Mouse (Mus musculus) neural tube, embryonic 13.5 days (tissue): ENCODE results near the gene Pmm2. TPM values are rescaled to one million over a fixed set of nuclear protein-coding genes. Genes with fewer than 3 reads are reported as not detected.

ENCODE experiments used
- ATAC-seq: fragments of 200-750 bp; cut with Nextera tagmentation; 2 replicates; pipeline ENCODE4 v1.8.0; 2017; ENCODE audit warnings: low read depth, mild to moderate bottlenecking, moderate TSS enrichment, moderate library complexity
- H3K27ac ChIP-seq: fragments of 300-500 bp; sonication (generic); replicated peaks from 2 replicates; pipeline ENCODE4 v1.5.1; 2015; ENCODE audit warnings: moderate library complexity, mild to moderate bottlenecking, inconsistent platforms
- H3K27me3 ChIP-seq: fragments of 300-500 bp; sonication (generic); 2 replicates; pipeline ENCODE4 v1.6.1; 2015; ENCODE audit warnings: mild to moderate bottlenecking, inconsistent platforms
- H3K36me3 ChIP-seq: fragments of 300-500 bp; sonication (generic); 2 replicates; pipeline ENCODE4 v1.6.1; 2015; ENCODE audit warnings: mild to moderate bottlenecking, inconsistent platforms
- H3K4me1 ChIP-seq: fragments of 300-500 bp; sonication (generic); replicated peaks from 2 replicates; pipeline ENCODE4 v1.6.1; 2015; ENCODE audit warnings: inconsistent platforms
- H3K4me2 ChIP-seq: fragments of 300-500 bp; sonication (generic); 2 replicates; pipeline ENCODE4 v1.6.1; 2015; ENCODE audit warnings: inconsistent platforms, mild to moderate bottlenecking, moderate library complexity
- H3K4me3 ChIP-seq: fragments of 300-500 bp; sonication (generic); 2 replicates; pipeline ENCODE4 v1.5.1; 2015; ENCODE audit warnings: mild to moderate bottlenecking, inconsistent platforms
- H3K9ac ChIP-seq: fragments of 300-500 bp; sonication (generic); 2 replicates; pipeline ENCODE4 v1.6.1; 2015; ENCODE audit warnings: moderate library complexity, mild to moderate bottlenecking, inconsistent platforms
- H3K9me3 ChIP-seq: fragments of 300-500 bp; sonication (generic); 2 replicates; pipeline ENCODE4 v1.6.1; 2016; ENCODE audit warnings: inconsistent platforms
- WGBS: fragments of 180-500 bp; shearing (Covaris S2); methylation state at CpG from one replicate; pipeline ENCODE4 v1.1.7; 2015; 5-methylcytosine and 5-hydroxymethylcytosine counted together
- polyA plus RNA-seq: library from polyadenylated mRNA; unstranded; fragments of >200 nt; fragmentation: Nextera tagmentation; extraction: Ambion mirVana; gene quantifications from 2 replicates; pipeline ENCODE4 v1.2.1, GENCODE M21; 2015

The Pmm2 gene
- polyA plus RNA-seq: 37.0 and 43.3 TPM in 2 replicates

DNA sequence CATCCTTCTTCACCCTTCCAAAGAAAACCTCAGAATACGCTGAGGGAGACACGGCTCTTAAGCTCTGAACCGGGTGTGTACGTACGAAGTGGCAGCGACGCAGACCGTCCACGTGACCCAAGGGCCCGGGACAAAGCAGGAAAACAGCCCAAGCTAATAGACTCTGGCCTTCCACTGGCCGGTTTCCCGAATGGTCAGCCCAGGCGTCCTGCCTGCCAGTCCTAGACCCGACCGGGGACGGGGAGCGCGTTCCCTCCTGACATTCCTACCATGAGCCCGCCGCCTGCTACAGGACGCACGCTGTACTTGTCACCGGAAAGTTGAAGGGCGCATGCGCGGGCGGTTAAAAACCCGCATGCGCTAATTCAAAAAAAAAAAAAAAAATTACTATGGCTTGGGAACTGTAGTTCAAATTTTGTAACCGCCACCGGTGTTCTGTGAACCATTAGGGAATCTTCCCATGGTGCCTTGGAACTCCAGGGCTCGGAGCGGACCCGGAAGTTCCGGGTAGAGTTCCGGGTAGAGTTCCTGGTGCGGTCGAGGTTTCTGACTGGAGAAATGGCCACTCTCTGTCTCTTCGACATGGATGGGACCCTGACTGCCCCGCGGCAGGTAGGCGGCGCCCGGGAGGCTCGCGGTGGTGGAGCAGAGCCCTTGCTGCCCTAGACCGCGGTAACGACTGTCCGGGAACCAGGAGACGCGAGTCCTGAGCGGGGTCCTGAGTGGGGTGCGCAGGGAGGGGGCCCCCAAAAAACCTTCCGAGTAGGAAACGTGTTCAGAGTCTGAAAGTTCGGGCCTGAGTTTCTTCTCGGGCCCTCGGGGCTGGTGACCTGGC, at the start of gene Pmm2, which contains the start of gene Tmem186:
TSS of gene Pmm2 (plus strand) at position 458 of the 835 bp plus-strand sequence.
TSS of gene Tmem186 (minus strand) at position 496 of the 835 bp plus-strand sequence.
- peak within 1 kb of the TSS; percentile 84 for H3K9ac ChIP-seq
- peaks cover 31% of the 10 kb centered on the region for H3K4me1 ChIP-seq
- under 1% methylated on average over 59 of the region's 59 CpGs for WGBS
- peak within 1 kb of the TSS; percentile 83 for H3K27ac ChIP-seq
- H3K4me2 ChIP-seq: peak within 1 kb of the TSS; percentile 96
- H3K36me3 ChIP-seq: peaks cover 19% of the 10 kb centered on the region
- no peaks in the 10 kb centered on the region for H3K27me3 ChIP-seq
- H3K9me3 ChIP-seq: no peaks in the 10 kb centered on the region
- ATAC-seq: peak; percentile 95
- H3K4me3 ChIP-seq: peak within 1 kb of the TSS; percentile 83

DNA sequence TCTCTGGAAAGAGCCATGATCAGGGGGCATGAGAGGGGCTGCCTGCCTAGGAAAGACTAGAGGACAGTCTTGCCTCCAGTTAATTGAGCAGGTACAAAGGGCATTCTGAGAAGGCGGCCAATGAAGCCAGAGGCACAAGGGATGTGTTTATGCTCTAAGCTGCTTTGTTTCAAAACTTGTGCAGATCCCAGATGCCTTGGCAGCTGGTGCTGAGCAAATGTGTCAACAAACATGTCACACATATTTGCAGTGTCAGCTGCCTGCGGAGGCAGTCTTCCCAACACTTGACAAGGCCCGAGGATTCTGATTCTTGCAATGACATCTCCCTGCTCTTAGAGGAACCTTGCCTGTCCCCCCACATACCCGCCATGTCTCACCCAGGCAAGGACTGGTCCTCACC, 42.1 kb upstream of the Pmm2 start:
- Histone ChIP-seq H3K4me2 (no peak overlapping the region), H3K36me3 (peaks cover 37% of the 10 kb centered on the region), H3K4me1 (no peaks in the 10 kb centered on the region), H3K27ac (no peak overlapping the region), H3K27me3 (no peaks in the 10 kb centered on the region), H3K9me3 (no peaks in the 10 kb centered on the region), H3K9ac (no peak overlapping the region), H3K4me3 (no peak overlapping the region)
- no peak for ATAC-seq
- 74% methylated on average over 4 of the region's 4 CpGs for WGBS

DNA sequence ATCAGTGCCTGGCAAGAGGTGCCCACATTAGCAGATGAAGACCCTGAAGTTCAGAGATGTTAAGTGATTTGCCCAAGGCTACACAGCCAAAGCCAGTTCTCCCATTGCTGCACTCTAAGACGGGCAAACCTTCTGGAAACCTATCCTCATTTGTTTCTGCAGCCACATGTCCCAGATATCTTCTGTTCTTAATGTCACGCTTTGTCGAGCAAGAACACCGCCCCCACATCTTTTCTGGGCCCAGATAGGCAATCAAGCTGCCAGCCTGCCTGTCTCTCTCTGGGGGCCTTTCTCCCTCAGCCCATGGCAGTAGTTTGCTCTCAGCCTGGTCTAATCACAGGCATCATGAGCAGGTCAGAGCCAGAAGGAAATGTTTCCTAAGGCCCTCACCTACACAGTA, 41.1 kb upstream of the Pmm2 start:
- ATAC-seq: no peak
- Histone ChIP-seq H3K27ac (no peak overlapping the region), H3K4me2 (no peak overlapping the region), H3K4me1 (no peaks in the 10 kb centered on the region), H3K27me3 (no peaks in the 10 kb centered on the region), H3K9ac (no peak overlapping the region), H3K36me3 (peaks cover 46% of the 10 kb centered on the region), H3K9me3 (no peaks in the 10 kb centered on the region), H3K4me3 (no peak overlapping the region)
- 68% methylated on average over 4 of the region's 4 CpGs for WGBS

DNA sequence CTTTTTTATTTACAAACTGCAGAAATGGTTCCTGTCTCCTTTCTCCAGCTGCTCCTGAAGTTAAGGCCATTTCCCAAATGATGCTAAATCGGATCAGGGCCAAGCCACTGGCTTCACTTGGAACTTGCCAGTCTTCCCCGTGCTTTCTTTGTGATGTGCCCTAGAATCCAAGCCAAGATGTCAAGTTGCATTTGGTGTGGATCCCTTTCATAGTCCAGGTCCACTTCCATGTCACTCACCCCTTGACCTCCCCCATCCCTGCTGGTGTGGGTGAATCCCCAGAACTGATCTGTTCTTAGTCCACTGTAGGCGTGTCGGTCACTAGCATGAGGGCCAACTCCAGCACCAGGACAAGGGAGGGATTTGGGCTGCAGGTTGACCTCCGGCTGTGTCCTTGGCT, 40.0 kb upstream of the Pmm2 start:
- Histone ChIP-seq H3K9ac (no peak overlapping the region), H3K4me3 (no peak overlapping the region), H3K27ac (no peak overlapping the region), H3K36me3 (peaks cover 55% of the 10 kb centered on the region), H3K9me3 (no peaks in the 10 kb centered on the region), H3K4me2 (no peak overlapping the region), H3K4me1 (no peaks in the 10 kb centered on the region), H3K27me3 (no peaks in the 10 kb centered on the region)
- WGBS: 88% methylated on average over 5 of the region's 5 CpGs
- no peak for ATAC-seq

DNA sequence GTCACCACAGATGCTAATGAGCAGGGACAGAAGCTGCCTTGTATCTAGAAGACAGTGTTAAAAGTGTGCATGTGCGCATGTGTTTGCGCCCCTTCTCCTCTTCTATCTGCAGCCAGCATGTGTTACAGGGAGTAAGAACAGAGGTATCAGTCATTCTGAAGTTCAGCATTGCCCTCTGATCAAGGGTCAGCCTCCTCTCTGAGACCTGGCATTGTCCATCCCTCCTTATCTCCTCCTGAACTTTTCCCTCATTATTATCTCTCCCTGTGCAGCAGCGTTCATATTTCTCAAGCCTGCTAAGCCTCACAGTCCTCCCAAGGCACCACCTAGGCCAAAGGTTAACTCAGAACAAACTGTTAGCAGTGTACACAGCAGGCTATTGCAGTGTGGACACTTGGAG, 33.7 kb upstream of the Pmm2 start:
- Histone ChIP-seq H3K9me3 (no peaks in the 10 kb centered on the region), H3K36me3 (peaks cover 71% of the 10 kb centered on the region), H3K4me3 (no peak overlapping the region), H3K9ac (no peak overlapping the region), H3K4me2 (no peak overlapping the region), H3K27me3 (no peaks in the 10 kb centered on the region), H3K4me1 (no peaks in the 10 kb centered on the region), H3K27ac (no peak overlapping the region)
- ATAC-seq: no peak
- 93% methylated on average over 3 of the region's 3 CpGs for WGBS

DNA sequence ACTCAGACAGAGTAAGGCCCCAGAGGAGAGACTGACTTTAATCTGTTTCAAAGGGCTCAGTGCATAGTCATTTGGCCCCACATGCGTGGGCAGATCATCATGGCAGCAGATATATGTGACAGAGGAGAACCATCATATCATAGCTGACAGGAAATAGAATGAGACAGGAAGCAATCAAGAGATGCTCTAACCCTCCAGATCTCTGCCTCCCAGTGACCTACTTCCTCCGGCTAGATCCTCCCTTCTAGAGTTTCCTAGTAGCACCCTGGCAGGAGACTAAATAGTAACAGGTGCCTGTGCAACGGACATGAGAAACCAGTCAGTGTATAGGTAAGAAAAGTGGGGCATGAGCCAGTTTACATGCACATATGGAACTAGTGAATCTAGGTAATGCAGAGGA, 27.1 kb upstream of the Pmm2 start:
- no peak overlapping the region for H3K9ac ChIP-seq
- WGBS: 84% methylated on average over 3 of the region's 3 CpGs
- H3K27ac ChIP-seq: no peak overlapping the region
- H3K27me3 ChIP-seq: no peaks in the 10 kb centered on the region
- H3K4me2 ChIP-seq: no peak overlapping the region
- peaks cover 87% of the 10 kb centered on the region for H3K36me3 ChIP-seq
- ATAC-seq: no peak
- no peaks in the 10 kb centered on the region for H3K9me3 ChIP-seq
- no peak overlapping the region for H3K4me3 ChIP-seq
- H3K4me1 ChIP-seq: no peaks in the 10 kb centered on the region

DNA sequence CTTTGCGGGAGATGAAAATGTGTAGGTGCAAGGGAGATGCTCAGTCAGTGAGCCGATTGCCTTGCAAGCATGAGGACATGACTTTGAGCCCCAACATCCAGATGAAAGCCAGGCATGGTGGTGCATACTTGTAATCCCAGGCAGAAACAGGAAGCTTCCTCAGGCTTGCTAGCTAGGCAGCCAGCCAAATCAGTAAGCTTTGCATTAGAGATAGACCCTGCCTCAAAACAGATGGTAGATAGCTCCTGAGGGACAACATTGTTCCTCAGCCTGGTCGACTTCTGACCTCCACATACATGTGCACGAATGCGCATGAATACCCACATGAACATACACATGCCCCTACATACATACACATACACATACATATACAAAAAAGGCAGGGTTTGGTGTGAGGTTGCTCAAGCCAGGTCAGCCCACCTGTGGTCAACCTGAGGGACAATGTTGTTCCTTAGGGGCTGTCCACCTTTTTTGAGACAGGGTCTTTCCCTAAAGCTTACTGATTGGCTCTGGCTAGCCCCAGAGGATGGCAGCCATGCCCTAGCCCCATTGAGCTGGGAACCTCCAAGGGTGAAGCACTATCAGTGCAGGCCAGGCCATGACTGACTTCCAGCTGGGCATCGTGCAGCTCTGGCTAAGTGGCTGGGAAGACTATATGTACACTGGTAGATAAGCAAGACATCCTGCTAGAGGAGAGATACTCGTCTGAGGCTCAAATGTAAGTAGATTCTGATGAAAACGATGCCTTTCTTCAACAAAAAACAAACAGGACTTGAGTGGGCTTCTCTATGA, 25.1 kb upstream of the Pmm2 start:
- Histone ChIP-seq H3K9ac (no peak overlapping the region), H3K36me3 (peaks cover 90% of the 10 kb centered on the region), H3K4me2 (no peak overlapping the region), H3K4me3 (no peak overlapping the region), H3K27me3 (no peaks in the 10 kb centered on the region), H3K27ac (no peak overlapping the region), H3K9me3 (no peaks in the 10 kb centered on the region), H3K4me1 (no peaks in the 10 kb centered on the region)
- ATAC-seq: no peak
- WGBS: 87% methylated on average over 8 of the region's 8 CpGs

DNA sequence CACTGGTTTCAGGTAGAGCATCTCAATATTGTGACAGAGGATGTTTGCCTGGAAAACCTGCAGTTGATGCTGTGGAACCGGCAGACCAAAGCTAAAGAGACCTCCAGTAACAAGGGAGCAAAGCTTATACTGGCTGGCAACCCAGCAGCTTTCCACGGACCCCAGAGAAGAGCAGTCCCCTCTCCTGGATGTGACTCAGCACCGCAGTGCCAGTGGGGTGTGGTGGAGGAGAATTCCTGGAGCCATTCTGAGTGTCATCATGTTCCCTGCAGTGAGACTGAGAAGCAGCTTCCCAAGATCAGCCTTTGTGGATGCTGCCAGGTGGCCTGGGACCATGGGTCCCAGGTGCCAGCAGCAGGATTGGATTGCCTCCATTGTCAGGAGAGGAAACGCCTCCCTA, 24.4 kb upstream of the Pmm2 start:
- peaks cover 91% of the 10 kb centered on the region for H3K36me3 ChIP-seq
- WGBS: 78% methylated on average over 4 of the region's 4 CpGs
- H3K4me2 ChIP-seq: no peak overlapping the region

DNA sequence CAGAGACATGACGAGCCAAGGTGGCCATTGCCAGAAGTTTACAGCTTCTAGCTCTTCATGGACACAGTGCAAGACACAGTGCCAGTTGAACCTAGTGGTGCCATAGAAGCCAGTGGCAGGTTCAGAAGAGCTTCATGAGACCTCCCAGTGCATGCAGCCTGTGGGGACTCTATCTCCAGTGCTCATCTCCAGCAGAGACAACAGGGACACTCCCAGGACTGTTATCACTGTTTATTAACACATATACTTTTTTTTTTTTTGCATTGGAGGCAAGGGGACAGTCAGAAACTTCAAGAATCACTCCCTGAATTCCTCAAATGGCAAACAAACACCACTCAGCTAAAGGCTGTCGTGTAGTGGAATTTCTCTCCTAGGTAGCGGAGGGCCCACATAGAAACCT, 24.0 kb upstream of the Pmm2 start:
- H3K4me2 ChIP-seq: no peak overlapping the region
- H3K4me1 ChIP-seq: no peaks in the 10 kb centered on the region
- H3K4me3 ChIP-seq: no peak overlapping the region
- no peaks in the 10 kb centered on the region for H3K27me3 ChIP-seq
- H3K36me3 ChIP-seq: peaks cover 91% of the 10 kb centered on the region
- WGBS: 82% methylated on average over 3 of the region's 3 CpGs
- no peak overlapping the region for H3K9ac ChIP-seq
- H3K27ac ChIP-seq: no peak overlapping the region
- no peaks in the 10 kb centered on the region for H3K9me3 ChIP-seq
- no peak for ATAC-seq

More for the DNA sequence above, 24.4 kb upstream of the Pmm2 start:
- Histone ChIP-seq H3K27me3 (no peaks in the 10 kb centered on the region), H3K4me3 (no peak overlapping the region), H3K9ac (no peak overlapping the region), H3K4me1 (no peaks in the 10 kb centered on the region), H3K27ac (no peak overlapping the region), H3K9me3 (no peaks in the 10 kb centered on the region)
- no peak for ATAC-seq

DNA sequence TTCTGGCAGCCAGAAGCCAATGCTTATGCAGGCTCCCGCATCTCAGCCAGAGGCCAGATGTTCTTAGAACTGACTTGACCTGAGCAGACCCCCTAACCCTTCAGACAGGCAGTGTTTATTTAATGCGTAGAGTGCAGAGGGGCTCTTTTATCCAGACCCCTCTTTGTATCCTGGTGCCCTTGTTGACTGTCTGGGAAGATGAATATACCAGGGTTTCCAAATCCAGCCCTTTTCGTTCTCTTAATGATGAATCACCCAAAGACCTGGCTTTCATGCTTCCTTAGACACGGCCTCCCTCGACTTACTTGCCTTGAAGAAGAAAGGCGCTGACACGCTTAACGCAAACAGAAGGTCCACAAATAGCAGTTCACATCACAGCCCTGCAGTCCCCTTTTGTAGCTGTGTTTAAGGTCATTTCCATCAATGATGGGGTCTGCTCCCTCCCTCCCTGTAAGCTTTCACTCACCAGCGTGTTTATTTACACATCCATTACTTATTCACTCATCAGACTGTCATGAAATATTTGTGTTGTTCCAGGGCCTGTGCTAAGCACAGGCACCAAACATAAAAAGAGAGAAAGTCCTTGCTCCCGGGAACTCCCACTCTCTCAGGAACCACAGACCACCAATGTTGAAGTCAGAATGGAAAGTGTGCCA, 17.7 kb upstream of the Pmm2 start:
- WGBS: 13% methylated on average over 10 of the region's 10 CpGs
- no peak overlapping the region for H3K4me3 ChIP-seq
- no peak overlapping the region for H3K4me2 ChIP-seq
- 0 out of 2 replicates have a peak, but pooled peaks cover 3% of the 10 kb centered on the region for H3K27me3 ChIP-seq
- H3K27ac ChIP-seq: no peak overlapping the region
- no peak for ATAC-seq
- no peaks in the 10 kb centered on the region for H3K4me1 ChIP-seq
- H3K9me3 ChIP-seq: no peaks in the 10 kb centered on the region
- peaks cover 83% of the 10 kb centered on the region for H3K36me3 ChIP-seq
- H3K9ac ChIP-seq: no peak overlapping the region

DNA sequence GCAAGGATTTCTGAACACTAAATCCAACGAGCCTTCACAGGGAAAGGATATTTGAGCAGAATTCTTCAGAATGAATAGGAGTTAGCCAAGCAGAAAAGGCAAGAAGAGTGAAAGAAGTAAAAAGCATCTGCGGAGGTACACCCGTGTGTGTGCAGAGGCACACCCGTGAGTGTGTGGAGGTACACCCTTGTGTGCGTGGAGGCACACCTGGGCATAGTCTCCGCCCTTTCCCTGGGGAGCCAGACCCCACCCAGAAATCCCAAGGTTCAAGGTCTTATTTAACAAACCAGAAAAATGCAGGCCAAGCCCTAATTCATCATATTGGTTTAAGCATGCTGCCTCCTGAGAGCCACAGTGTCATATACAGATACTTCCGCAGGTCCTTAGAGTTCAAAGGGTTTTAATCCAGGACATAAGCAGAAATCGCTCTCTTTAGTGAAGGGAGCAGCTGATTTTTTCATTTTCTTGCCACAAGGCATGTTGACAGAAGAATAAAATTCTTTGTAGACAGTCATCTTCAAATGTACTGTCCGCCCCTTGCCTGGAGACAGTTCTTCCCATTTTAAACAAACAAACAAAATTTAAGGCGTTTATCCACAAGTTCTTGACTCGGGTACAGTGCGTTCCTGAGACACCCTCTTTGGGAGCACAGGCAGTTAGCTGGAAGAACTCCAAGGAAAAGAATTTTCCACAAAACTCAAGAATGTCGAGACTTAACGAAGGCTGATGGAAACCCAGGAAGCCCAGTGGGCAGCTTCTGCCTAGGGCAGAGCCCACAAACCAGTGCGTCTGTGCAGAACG, 17.0 kb upstream of the Pmm2 start:
- Histone ChIP-seq H3K4me1 (no peaks in the 10 kb centered on the region), H3K9ac (no peak overlapping the region), H3K36me3 (peaks cover 78% of the 10 kb centered on the region), H3K27me3 (0 out of 2 replicates have a peak, but pooled peaks cover 3% of the 10 kb centered on the region), H3K9me3 (no peaks in the 10 kb centered on the region), H3K27ac (no peak overlapping the region), H3K4me2 (no peak overlapping the region), H3K4me3 (no peak overlapping the region)
- 81% methylated on average over 16 of the region's 16 CpGs for WGBS
- no peak for ATAC-seq
